Mouse (Mus musculus): Measurements from ENCODE around the gene Wsb2. TPM values are rescaled to one million over a fixed set of nuclear protein-coding genes. Genes with fewer than 3 reads are reported as not detected.
"Not testable (repeated sequence)": the region's sequence is repeated elsewhere in the genome, so short reads cannot be mapped to it uniquely, and the experiment has no call there.

Wsb2 gene
- polyA plus RNA-seq, 1 experiment from 2014 or later = 92.6 TPM

DNA sequence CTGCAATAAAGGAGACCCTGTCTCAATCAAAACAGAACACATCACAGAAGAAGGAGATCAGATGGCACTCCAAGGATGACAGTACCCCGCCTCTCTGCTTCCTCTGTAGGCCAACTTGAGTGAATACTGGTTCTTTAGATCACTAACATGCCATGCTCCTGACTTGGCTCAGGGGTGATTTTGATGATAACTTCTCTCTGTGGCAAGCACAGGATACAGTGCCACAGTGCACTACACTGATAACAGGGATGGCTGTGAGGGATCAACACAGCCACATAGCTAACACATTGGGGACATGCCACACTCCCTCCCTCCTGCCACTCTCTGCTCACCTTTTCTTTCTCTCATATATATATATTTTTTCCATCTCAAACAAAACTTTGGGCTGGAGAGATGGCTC is 33.8 kb downstream of the Wsb2 start:
- peaks cover 6 to 11% of the 10 kb centered on the region in 2 experiments; a peak in 2 of 4 replicates for H3K4me1 ChIP-seq (ENCODE audit: control insufficient read depth in 2 of 2, insufficient read depth in 2 of 2, low read length in 2 of 2)
- peaks cover 10% of the 10 kb centered on the region; the same call in 1 of the 2 replicates for H3K9me3 ChIP-seq (ENCODE audit: control insufficient read depth, low read length)
- H3K4me2 ChIP-seq (ENCODE audit: low read length) = no peak overlapping the region
- no peak overlapping the region for H3K27ac ChIP-seq (replicated peaks in 1 of 2; ENCODE audit: control insufficient read depth in 1 of 2, insufficient read depth in 1 of 2, low read depth in 2 of 2, low read length in 2 of 2)
- H3K9ac ChIP-seq (ENCODE audit: low read length) = no peak overlapping the region
- no peaks in the 10 kb centered on the region for H3K27me3 ChIP-seq (ENCODE audit: control insufficient read depth, insufficient read depth, low read length)
- peaks cover 3% of the 10 kb centered on the region for H3K36me3 ChIP-seq (ENCODE audit: control insufficient read depth, insufficient read depth, low read length)
- no peak for ATAC-seq (ENCODE audit: insufficient number of reproducible peaks, insufficient read depth, low FRiP score, low read depth)
- WGBS = 88% methylated on average over 1 of the region's 1 CpGs
- H3K4me3 ChIP-seq (ENCODE audit: control insufficient read depth in 1 of 2, insufficient read depth in 1 of 2, low read depth in 1 of 2, low read length in 2 of 2) = no peak overlapping the region

DNA sequence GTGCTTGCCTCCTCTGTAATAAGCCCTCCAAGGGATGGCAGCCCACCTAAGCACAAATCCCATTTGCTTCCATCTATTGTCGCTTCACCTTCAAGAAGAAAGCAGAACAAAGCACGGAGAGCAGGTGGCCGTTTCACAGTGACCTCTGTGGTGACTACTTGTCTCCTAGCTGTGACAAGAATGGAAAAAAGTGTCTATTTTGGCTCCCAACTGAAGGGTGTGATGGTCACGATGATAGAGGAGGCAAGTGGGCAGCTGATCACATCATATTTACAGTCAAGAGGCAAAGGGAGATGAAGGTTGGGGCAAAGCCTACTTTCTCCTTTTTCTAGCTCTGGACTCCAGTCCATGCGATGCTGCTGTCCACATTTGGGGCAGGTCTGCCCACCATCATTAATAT is 38.7 kb downstream of the Wsb2 start:
- no peak for ATAC-seq (ENCODE audit: insufficient number of reproducible peaks, insufficient read depth, low FRiP score, low read depth)
- Histone ChIP-seq H3K27ac (replicated peaks in 1 of 2; ENCODE audit: control insufficient read depth in 1 of 2, insufficient read depth in 1 of 2, low read depth in 2 of 2, low read length in 2 of 2) (no peak overlapping the region), H3K4me1 (ENCODE audit: control insufficient read depth in 2 of 2, insufficient read depth in 2 of 2, low read length in 2 of 2) (no peaks in the 10 kb centered on the region), H3K36me3 (ENCODE audit: control insufficient read depth, insufficient read depth, low read length) (no peaks in the 10 kb centered on the region), H3K4me2 (ENCODE audit: low read length) (no peak overlapping the region), H3K9ac (ENCODE audit: low read length) (no peak overlapping the region), H3K27me3 (ENCODE audit: control insufficient read depth, insufficient read depth, low read length) (no peaks in the 10 kb centered on the region), H3K9me3 (ENCODE audit: control insufficient read depth, low read length) (peaks cover 10% of the 10 kb centered on the region; the same call in 1 of the 2 replicates), H3K4me3 (ENCODE audit: control insufficient read depth in 1 of 2, insufficient read depth in 1 of 2, low read depth in 1 of 2, low read length in 2 of 2) (no peak overlapping the region)
- WGBS = 81% methylated on average over 5 of the region's 5 CpGs

DNA sequence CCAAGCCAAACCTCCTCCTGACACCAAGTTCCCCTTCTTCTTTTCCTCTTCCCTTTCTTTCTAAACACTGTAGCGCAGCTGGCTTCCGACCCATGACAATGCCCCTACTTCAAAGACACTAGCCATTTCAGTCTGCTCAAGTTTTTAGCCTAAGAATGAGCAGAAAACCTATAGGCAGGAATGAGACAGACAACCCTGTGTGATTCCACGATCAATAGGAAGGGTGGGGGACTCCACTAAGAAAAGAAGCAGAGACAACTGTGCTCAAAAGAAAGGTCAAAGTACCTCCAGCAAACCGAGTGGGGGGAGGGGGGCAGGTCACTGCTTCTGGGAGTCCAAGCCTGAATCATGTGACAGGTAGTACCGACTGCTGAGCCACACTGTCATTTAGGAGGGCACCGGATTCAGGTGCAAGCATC is 39.5 kb downstream of the Wsb2 start:
- WGBS = 69% methylated on average over 6 of the region's 6 CpGs
- Histone ChIP-seq H3K4me1 (ENCODE audit: control insufficient read depth in 2 of 2, insufficient read depth in 2 of 2, low read length in 2 of 2) (no peaks in the 10 kb centered on the region), H3K9ac (ENCODE audit: low read length) (no peak overlapping the region), H3K9me3 (ENCODE audit: control insufficient read depth, low read length) (peaks cover 9% of the 10 kb centered on the region; the same call in 1 of the 2 replicates), H3K27me3 (ENCODE audit: control insufficient read depth, insufficient read depth, low read length) (no peaks in the 10 kb centered on the region), H3K4me2 (ENCODE audit: low read length) (no peak overlapping the region), H3K4me3 (ENCODE audit: control insufficient read depth in 1 of 2, insufficient read depth in 1 of 2, low read depth in 1 of 2, low read length in 2 of 2) (no peak overlapping the region), H3K27ac (replicated peaks in 1 of 2; ENCODE audit: control insufficient read depth in 1 of 2, insufficient read depth in 1 of 2, low read depth in 2 of 2, low read length in 2 of 2) (no peak overlapping the region), H3K36me3 (ENCODE audit: control insufficient read depth, insufficient read depth, low read length) (no peaks in the 10 kb centered on the region)
- ATAC-seq (ENCODE audit: insufficient number of reproducible peaks, insufficient read depth, low FRiP score, low read depth) = no peak

DNA sequence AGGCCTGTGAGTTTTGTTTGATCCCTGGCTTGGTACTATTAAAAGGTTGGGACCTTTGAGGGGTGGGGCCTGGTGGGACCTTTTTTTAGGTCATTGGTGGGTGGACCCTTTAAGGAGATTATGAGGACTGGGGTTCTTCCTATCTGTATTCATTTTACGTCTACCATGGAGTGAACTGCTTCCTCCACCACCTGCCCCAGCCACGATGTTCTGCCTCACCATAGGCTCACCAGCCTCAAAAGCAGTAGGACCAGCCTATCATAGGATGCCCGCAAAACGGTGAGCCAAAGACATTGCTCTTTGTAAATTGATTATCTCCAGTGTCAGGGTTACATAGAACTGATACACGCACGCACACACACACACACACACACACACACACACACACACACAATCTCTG is 40.3 kb downstream of the Wsb2 start:
- no peak for ATAC-seq (ENCODE audit: insufficient number of reproducible peaks, insufficient read depth, low FRiP score, low read depth)
- no peak overlapping the region for H3K9ac ChIP-seq (ENCODE audit: low read length)
- peaks cover 6% of the 10 kb centered on the region; the same call in 1 of the 2 replicates for H3K9me3 ChIP-seq (ENCODE audit: control insufficient read depth, low read length)
- H3K4me3 ChIP-seq (ENCODE audit: control insufficient read depth in 1 of 2, insufficient read depth in 1 of 2, low read depth in 1 of 2, low read length in 2 of 2) = no peak overlapping the region
- H3K4me2 ChIP-seq (ENCODE audit: low read length) = no peak overlapping the region
- H3K27me3 ChIP-seq (ENCODE audit: control insufficient read depth, insufficient read depth, low read length) = no peaks in the 10 kb centered on the region
- H3K36me3 ChIP-seq (ENCODE audit: control insufficient read depth, insufficient read depth, low read length) = no peaks in the 10 kb centered on the region
- WGBS = 76% methylated on average over 6 of the region's 6 CpGs
- H3K4me1 ChIP-seq (ENCODE audit: control insufficient read depth in 2 of 2, insufficient read depth in 2 of 2, low read length in 2 of 2) = no peaks in the 10 kb centered on the region
- no peak overlapping the region for H3K27ac ChIP-seq (replicated peaks in 1 of 2; ENCODE audit: control insufficient read depth in 1 of 2, insufficient read depth in 1 of 2, low read depth in 2 of 2, low read length in 2 of 2)

DNA sequence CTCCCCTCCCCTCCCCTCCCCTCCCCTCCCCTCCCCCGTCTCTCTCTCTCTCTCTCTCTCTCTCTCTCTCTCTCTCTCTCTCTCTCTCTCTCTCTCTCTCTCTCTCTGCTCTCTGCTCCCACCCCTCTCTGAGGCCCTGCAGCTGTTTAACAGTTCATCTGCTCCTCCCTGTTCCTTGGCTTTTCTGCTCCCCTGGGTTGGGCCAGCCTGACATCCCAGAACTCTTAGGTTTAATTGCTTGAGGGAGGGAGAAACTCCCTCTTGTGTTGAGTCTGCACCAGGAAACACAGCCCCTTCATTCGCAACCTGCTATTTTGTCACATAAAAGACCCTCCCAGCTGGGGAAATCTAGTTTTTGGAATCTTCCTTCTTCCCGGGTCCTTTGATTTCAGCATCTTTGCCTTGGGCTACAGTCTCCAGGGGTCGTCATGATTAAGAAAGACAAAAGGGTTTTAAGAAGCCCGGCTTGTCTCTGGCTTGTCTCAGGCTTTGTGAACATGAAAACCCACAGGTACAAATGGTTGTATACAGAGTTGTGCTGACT is 41.0 kb downstream of the Wsb2 start:
- Histone ChIP-seq H3K36me3 (ENCODE audit: control insufficient read depth, insufficient read depth, low read length) (no peaks in the 10 kb centered on the region), H3K27ac (replicated peaks in 1 of 2; ENCODE audit: control insufficient read depth in 1 of 2, insufficient read depth in 1 of 2, low read depth in 2 of 2, low read length in 2 of 2) (no peak overlapping the region), H3K4me1 (ENCODE audit: control insufficient read depth in 2 of 2, insufficient read depth in 2 of 2, low read length in 2 of 2) (no peaks in the 10 kb centered on the region), H3K4me3 (ENCODE audit: control insufficient read depth in 1 of 2, insufficient read depth in 1 of 2, low read depth in 1 of 2, low read length in 2 of 2) (no peak overlapping the region), H3K4me2 (ENCODE audit: low read length) (no peak overlapping the region), H3K27me3 (ENCODE audit: control insufficient read depth, insufficient read depth, low read length) (no peaks in the 10 kb centered on the region), H3K9me3 (ENCODE audit: control insufficient read depth, low read length) (peaks cover 5% of the 10 kb centered on the region; the same call in 1 of the 2 replicates), H3K9ac (ENCODE audit: low read length) (no peak overlapping the region)
- 49% methylated on average over 4 of the region's 5 CpGs for WGBS
- no peak for ATAC-seq (ENCODE audit: insufficient number of reproducible peaks, insufficient read depth, low FRiP score, low read depth)

DNA sequence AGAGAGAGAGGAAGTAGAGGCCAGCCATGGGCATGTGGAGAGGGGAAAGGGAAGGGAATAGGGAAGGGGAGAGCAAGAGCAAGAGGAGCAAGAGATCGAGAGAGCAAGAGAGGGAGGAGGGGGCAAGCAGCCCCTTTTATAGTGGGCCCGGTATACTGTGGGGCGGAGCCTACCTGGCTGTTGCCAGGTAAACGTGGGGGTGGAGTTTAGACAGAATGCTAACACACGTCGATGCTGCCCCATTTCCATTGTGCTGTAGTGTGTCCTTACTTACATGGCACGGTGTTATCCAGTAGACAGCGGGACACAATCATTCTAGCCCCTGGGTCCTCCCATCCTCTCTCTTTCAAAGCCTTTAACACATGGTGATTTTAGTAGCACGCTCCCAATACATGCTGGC is 42.2 kb downstream of the Wsb2 start:
- Histone ChIP-seq H3K4me1 (ENCODE audit: control insufficient read depth in 2 of 2, insufficient read depth in 2 of 2, low read length in 2 of 2) (no peaks in the 10 kb centered on the region), H3K9ac (ENCODE audit: low read length) (no peak overlapping the region), H3K9me3 (ENCODE audit: control insufficient read depth, low read length) (no peaks in the 10 kb centered on the region), H3K36me3 (ENCODE audit: control insufficient read depth, insufficient read depth, low read length) (no peaks in the 10 kb centered on the region), H3K27me3 (ENCODE audit: control insufficient read depth, insufficient read depth, low read length) (no peaks in the 10 kb centered on the region), H3K4me2 (ENCODE audit: low read length) (no peak overlapping the region), H3K27ac (replicated peaks in 1 of 2; ENCODE audit: control insufficient read depth in 1 of 2, insufficient read depth in 1 of 2, low read depth in 2 of 2, low read length in 2 of 2) (no peak overlapping the region), H3K4me3 (ENCODE audit: control insufficient read depth in 1 of 2, insufficient read depth in 1 of 2, low read depth in 1 of 2, low read length in 2 of 2) (no peak overlapping the region)
- no peak for ATAC-seq (ENCODE audit: insufficient number of reproducible peaks, insufficient read depth, low FRiP score, low read depth)
- WGBS = 76% methylated on average over 9 of the region's 9 CpGs

DNA sequence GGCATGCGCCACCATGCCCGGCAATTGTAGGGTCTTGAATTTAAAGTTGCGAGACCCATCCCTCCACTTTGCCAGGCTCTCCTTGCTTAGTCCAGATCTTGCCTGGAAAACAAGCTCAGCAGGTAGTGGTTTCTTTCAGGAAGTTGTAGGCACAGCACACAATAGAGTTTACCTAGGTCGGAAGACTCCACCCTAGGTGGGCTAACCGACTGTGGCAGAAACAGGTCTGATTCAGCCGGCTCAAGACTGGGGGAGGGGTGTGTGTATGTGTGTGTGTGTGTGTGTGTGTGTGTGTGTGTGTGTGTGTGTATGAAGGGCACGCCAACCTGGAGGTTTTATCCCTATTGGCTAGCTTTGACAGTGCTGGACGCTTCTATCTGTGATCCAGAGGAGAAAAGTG is 46.5 kb downstream of the Wsb2 start:
- Histone ChIP-seq H3K4me2 (ENCODE audit: low read length) (no peak overlapping the region), H3K27me3 (ENCODE audit: control insufficient read depth, insufficient read depth, low read length) (no peaks in the 10 kb centered on the region), H3K9me3 (ENCODE audit: control insufficient read depth, low read length) (no peaks in the 10 kb centered on the region), H3K36me3 (ENCODE audit: control insufficient read depth, insufficient read depth, low read length) (no peaks in the 10 kb centered on the region), H3K9ac (ENCODE audit: low read length) (no peak overlapping the region), H3K4me3 (ENCODE audit: control insufficient read depth in 1 of 2, insufficient read depth in 1 of 2, low read depth in 1 of 2, low read length in 2 of 2) (no peak overlapping the region), H3K27ac (replicated peaks in 1 of 2; ENCODE audit: control insufficient read depth in 1 of 2, insufficient read depth in 1 of 2, low read depth in 2 of 2, low read length in 2 of 2) (no peak overlapping the region), H3K4me1 (ENCODE audit: control insufficient read depth in 2 of 2, insufficient read depth in 2 of 2, low read length in 2 of 2) (no peaks in the 10 kb centered on the region)
- no peak for ATAC-seq (ENCODE audit: insufficient number of reproducible peaks, insufficient read depth, low FRiP score, low read depth)
- WGBS = 78% methylated on average over 8 of the region's 8 CpGs

DNA sequence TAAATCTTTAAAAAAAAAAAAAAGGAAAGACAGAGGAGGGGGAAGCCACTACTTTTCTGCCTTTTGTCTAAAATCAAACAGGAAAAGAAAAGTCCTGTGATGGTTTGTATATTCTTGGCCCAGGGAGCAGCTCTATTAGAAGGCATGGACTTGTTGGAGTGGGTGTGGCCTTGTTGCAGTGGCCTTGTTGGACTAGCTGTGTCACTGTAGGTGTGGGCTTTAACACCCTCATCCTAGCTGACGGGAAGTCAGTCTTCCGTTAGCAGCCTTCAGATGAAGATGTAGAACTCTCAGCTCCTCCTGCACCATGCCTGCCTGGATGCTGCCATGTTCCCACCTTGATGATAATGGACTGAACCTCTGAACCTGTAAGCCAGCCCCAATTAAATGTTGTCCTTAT is 47.6 kb downstream of the Wsb2 start:
- not testable (repeated sequence) for H3K9ac ChIP-seq (ENCODE audit: low read length); H3K4me2 ChIP-seq (ENCODE audit: low read length); H3K36me3 ChIP-seq (ENCODE audit: control insufficient read depth, insufficient read depth, low read length); H3K4me3 ChIP-seq (ENCODE audit: control insufficient read depth in 1 of 2, insufficient read depth in 1 of 2, low read depth in 1 of 2, low read length in 2 of 2); H3K27me3 ChIP-seq (ENCODE audit: control insufficient read depth, insufficient read depth, low read length); H3K27ac ChIP-seq (replicated peaks in 1 of 2; ENCODE audit: control insufficient read depth in 1 of 2, insufficient read depth in 1 of 2, low read depth in 2 of 2, low read length in 2 of 2); H3K4me1 ChIP-seq (ENCODE audit: control insufficient read depth in 2 of 2, insufficient read depth in 2 of 2, low read length in 2 of 2); H3K9me3 ChIP-seq (ENCODE audit: control insufficient read depth, low read length); ATAC-seq (ENCODE audit: insufficient number of reproducible peaks, insufficient read depth, low FRiP score, low read depth)
- WGBS = 79% methylated on average over 2 of the region's 2 CpGs
